Mouse (Mus musculus): ENCODE measurements around the gene Tmem91. TPM values are rescaled to one million over a fixed set of nuclear protein-coding genes. Genes with fewer than 3 reads are reported as not detected.
A peak's percentile ranks its signal among the peaks of the same experiment; 100 is the strongest.
"Not testable (repeated sequence)": the region's sequence is repeated elsewhere in the genome, so short reads cannot be mapped to it uniquely, and the experiment has no call there.

Tmem91 gene
- 1.6 and 2.2 TPM in 2 replicates for polyA plus RNA-seq (2014; fragmentation: Nextera tagmentation; extraction: Ambion mirVana)

- peak within 1 kb of the TSS; percentile 20 to 27; a peak in 3 of 4 replicates for H3K4me3 ChIP-seq (ENCODE audit: control insufficient read depth in 1 of 2, insufficient read depth in 1 of 2, low read depth in 1 of 2, low read length in 2 of 2)
- ATAC-seq (ENCODE audit: insufficient number of reproducible peaks, insufficient read depth, low FRiP score, low read depth), result no peak
- H3K4me2 ChIP-seq (ENCODE audit: low read length), result peak within 1 kb of the TSS; percentile 59
- peaks cover 29% of the 10 kb centered on the region for H3K27me3 ChIP-seq (ENCODE audit: control insufficient read depth, insufficient read depth, low read length)
- H3K9ac ChIP-seq (ENCODE audit: low read length), result 0 out of 2 replicates have a peak within 1 kb of the TSS, but pooled peaks have one; percentile 6
- WGBS, result 2% methylated on average over 29 of the region's 29 CpGs
- H3K36me3 ChIP-seq (ENCODE audit: control insufficient read depth, insufficient read depth, low read length), result no peaks in the 10 kb centered on the region
- no peaks in the 10 kb centered on the region for H3K9me3 ChIP-seq (ENCODE audit: control insufficient read depth, low read length)
- H3K27ac ChIP-seq (replicated peaks in 1 of 2; ENCODE audit: control insufficient read depth in 1 of 2, insufficient read depth in 1 of 2, low read depth in 2 of 2, low read length in 2 of 2), result no peak within 1 kb of the TSS
- peaks cover 8 to 16% of the 10 kb centered on the region in 2 experiments; a peak in 2 of 4 replicates for H3K4me1 ChIP-seq (ENCODE audit: control insufficient read depth in 2 of 2, insufficient read depth in 2 of 2, low read length in 2 of 2)
Measured at GRCm38 (mm10) chr7:25674719-25675300, at the start of gene Tmem91. Gene Tmem91 (minus strand): TSS chr7:25675166.

- peaks cover 70% of the 10 kb centered on the region for H3K36me3 ChIP-seq (ENCODE audit: control insufficient read depth, insufficient read depth, low read length)
Measured at GRCm38 (mm10) chr7:25721776-25722175, 46.8 kb upstream of the Tmem91 start.

GRCm38 (mm10) chr7:25720760-25721159 lies 45.8 kb upstream of the Tmem91 start:
- Histone ChIP-seq H3K27me3 (ENCODE audit: control insufficient read depth, insufficient read depth, low read length) (no peaks in the 10 kb centered on the region), H3K4me2 (ENCODE audit: low read length) (no peak overlapping the region), H3K4me3 (ENCODE audit: control insufficient read depth in 1 of 2, insufficient read depth in 1 of 2, low read depth in 1 of 2, low read length in 2 of 2) (no peak overlapping the region), H3K36me3 (ENCODE audit: control insufficient read depth, insufficient read depth, low read length) (peaks cover 70% of the 10 kb centered on the region), H3K27ac (replicated peaks in 1 of 2; ENCODE audit: control insufficient read depth in 1 of 2, insufficient read depth in 1 of 2, low read depth in 2 of 2, low read length in 2 of 2) (no peak overlapping the region), H3K4me1 (ENCODE audit: control insufficient read depth in 2 of 2, insufficient read depth in 2 of 2, low read length in 2 of 2) (peaks cover 5 to 15% of the 10 kb centered on the region in 2 experiments; a peak in 3 of 4 replicates), H3K9ac (ENCODE audit: low read length) (no peak overlapping the region), H3K9me3 (ENCODE audit: control insufficient read depth, low read length) (no peaks in the 10 kb centered on the region)
- WGBS, result 87% methylated on average over 5 of the region's 5 CpGs
- ATAC-seq (ENCODE audit: insufficient number of reproducible peaks, insufficient read depth, low FRiP score, low read depth), result no peak

More at GRCm38 (mm10) chr7:25721776-25722175, 46.8 kb upstream of the Tmem91 start:
- not testable (repeated sequence) for H3K4me2 ChIP-seq (ENCODE audit: low read length); H3K9ac ChIP-seq (ENCODE audit: low read length); ATAC-seq (ENCODE audit: insufficient number of reproducible peaks, insufficient read depth, low FRiP score, low read depth); H3K27ac ChIP-seq (replicated peaks in 1 of 2; ENCODE audit: control insufficient read depth in 1 of 2, insufficient read depth in 1 of 2, low read depth in 2 of 2, low read length in 2 of 2); H3K4me3 ChIP-seq (ENCODE audit: control insufficient read depth in 1 of 2, insufficient read depth in 1 of 2, low read depth in 1 of 2, low read length in 2 of 2); H3K9me3 ChIP-seq (ENCODE audit: control insufficient read depth, low read length); H3K27me3 ChIP-seq (ENCODE audit: control insufficient read depth, insufficient read depth, low read length)
- peaks cover 5 to 15% of the 10 kb centered on the region in 2 experiments; a peak in 3 of 4 replicates for H3K4me1 ChIP-seq (ENCODE audit: control insufficient read depth in 2 of 2, insufficient read depth in 2 of 2, low read length in 2 of 2)

GRCm38 (mm10) chr7:25719761-25720610 lies 45.0 kb upstream of the Tmem91 start:
- 59% methylated on average over 10 of the region's 10 CpGs for WGBS
- no peaks in the 10 kb centered on the region for H3K9me3 ChIP-seq (ENCODE audit: control insufficient read depth, low read length)
- no peak; the same call in 1 of the 2 replicates for ATAC-seq (ENCODE audit: insufficient number of reproducible peaks, insufficient read depth, low FRiP score, low read depth)
- H3K9ac ChIP-seq (ENCODE audit: low read length), result no peak overlapping the region
- no peak overlapping the region; the same call in 1 of the 2 replicates for H3K4me2 ChIP-seq (ENCODE audit: low read length)
- peaks cover 70% of the 10 kb centered on the region for H3K36me3 ChIP-seq (ENCODE audit: control insufficient read depth, insufficient read depth, low read length)
- peaks cover 5 to 15% of the 10 kb centered on the region in 2 experiments; a peak in 3 of 4 replicates for H3K4me1 ChIP-seq (ENCODE audit: control insufficient read depth in 2 of 2, insufficient read depth in 2 of 2, low read length in 2 of 2)
- peak overlapping the region; percentile 49 to 89; a peak in 2 of 4 replicates for H3K27ac ChIP-seq (replicated peaks in 1 of 2; ENCODE audit: control insufficient read depth in 1 of 2, insufficient read depth in 1 of 2, low read depth in 2 of 2, low read length in 2 of 2)
- H3K27me3 ChIP-seq (ENCODE audit: control insufficient read depth, insufficient read depth, low read length), result no peaks in the 10 kb centered on the region
- no peak overlapping the region for H3K4me3 ChIP-seq (ENCODE audit: control insufficient read depth in 1 of 2, insufficient read depth in 1 of 2, low read depth in 1 of 2, low read length in 2 of 2)

- peak; percentile 69 for ATAC-seq (ENCODE audit: insufficient number of reproducible peaks, insufficient read depth, low FRiP score, low read depth)
- WGBS, result 3% methylated on average over 32 of the region's 32 CpGs
- H3K36me3 ChIP-seq (ENCODE audit: control insufficient read depth, insufficient read depth, low read length), result peaks cover 70% of the 10 kb centered on the region
Measured at GRCm38 (mm10) chr7:25718788-25719417, 43.9 kb upstream of the Tmem91 start, which contains the start of gene Ccdc97. Gene Ccdc97 (minus strand): TSS chr7:25719088.

GRCm38 (mm10) chr7:25717478-25717877 lies 42.5 kb upstream of the Tmem91 start:
- Histone ChIP-seq H3K27ac (replicated peaks in 1 of 2; ENCODE audit: control insufficient read depth in 1 of 2, insufficient read depth in 1 of 2, low read depth in 2 of 2, low read length in 2 of 2) (no peak overlapping the region), H3K4me3 (ENCODE audit: control insufficient read depth in 1 of 2, insufficient read depth in 1 of 2, low read depth in 1 of 2, low read length in 2 of 2) (0 out of 4 replicates have a peak overlapping the region, but pooled peaks of 1 of the 2 experiments have one; percentile 75), H3K4me2 (ENCODE audit: low read length) (peak overlapping the region; percentile 93), H3K9ac (ENCODE audit: low read length) (peak overlapping the region; percentile 86; the same call in 1 of the 2 replicates), H3K36me3 (ENCODE audit: control insufficient read depth, insufficient read depth, low read length) (peaks cover 70% of the 10 kb centered on the region), H3K4me1 (ENCODE audit: control insufficient read depth in 2 of 2, insufficient read depth in 2 of 2, low read length in 2 of 2) (peaks cover 5 to 18% of the 10 kb centered on the region in 2 experiments), H3K27me3 (ENCODE audit: control insufficient read depth, insufficient read depth, low read length) (no peaks in the 10 kb centered on the region), H3K9me3 (ENCODE audit: control insufficient read depth, low read length) (no peaks in the 10 kb centered on the region)
- no peak for ATAC-seq (ENCODE audit: insufficient number of reproducible peaks, insufficient read depth, low FRiP score, low read depth)
- 89% methylated on average over 3 of the region's 3 CpGs for WGBS

More at GRCm38 (mm10) chr7:25718788-25719417, 43.9 kb upstream of the Tmem91 start, which contains the start of gene Ccdc97:
- Histone ChIP-seq H3K9ac (ENCODE audit: low read length) (peak within 1 kb of the TSS; percentile 86), H3K27me3 (ENCODE audit: control insufficient read depth, insufficient read depth, low read length) (no peaks in the 10 kb centered on the region), H3K4me2 (ENCODE audit: low read length) (peak within 1 kb of the TSS; percentile 93), H3K27ac (replicated peaks in 1 of 2; ENCODE audit: control insufficient read depth in 1 of 2, insufficient read depth in 1 of 2, low read depth in 2 of 2, low read length in 2 of 2) (peak within 1 kb of the TSS; percentile 89), H3K9me3 (ENCODE audit: control insufficient read depth, low read length) (no peaks in the 10 kb centered on the region), H3K4me3 (ENCODE audit: control insufficient read depth in 1 of 2, insufficient read depth in 1 of 2, low read depth in 1 of 2, low read length in 2 of 2) (peak within 1 kb of the TSS; percentile 75 to 93), H3K4me1 (ENCODE audit: control insufficient read depth in 2 of 2, insufficient read depth in 2 of 2, low read length in 2 of 2) (peaks cover 5 to 15% of the 10 kb centered on the region in 2 experiments; a peak in 3 of 4 replicates)

- no peak for ATAC-seq (ENCODE audit: insufficient number of reproducible peaks, insufficient read depth, low FRiP score, low read depth)
- H3K4me2 ChIP-seq (ENCODE audit: low read length), result no peak overlapping the region
- WGBS, result 92% methylated on average over 22 of the region's 22 CpGs
- peaks cover 57% of the 10 kb centered on the region for H3K36me3 ChIP-seq (ENCODE audit: control insufficient read depth, insufficient read depth, low read length)
- no peaks in the 10 kb centered on the region for H3K9me3 ChIP-seq (ENCODE audit: control insufficient read depth, low read length)
- peaks cover 21 to 35% of the 10 kb centered on the region in 2 experiments for H3K4me1 ChIP-seq (ENCODE audit: control insufficient read depth in 2 of 2, insufficient read depth in 2 of 2, low read length in 2 of 2)
- H3K4me3 ChIP-seq (ENCODE audit: control insufficient read depth in 1 of 2, insufficient read depth in 1 of 2, low read depth in 1 of 2, low read length in 2 of 2), result no peak overlapping the region
- no peak overlapping the region for H3K9ac ChIP-seq (ENCODE audit: low read length)
- no peak overlapping the region for H3K27ac ChIP-seq (replicated peaks in 1 of 2; ENCODE audit: control insufficient read depth in 1 of 2, insufficient read depth in 1 of 2, low read depth in 2 of 2, low read length in 2 of 2)
- no peaks in the 10 kb centered on the region for H3K27me3 ChIP-seq (ENCODE audit: control insufficient read depth, insufficient read depth, low read length)
Measured at GRCm38 (mm10) chr7:25715731-25716271, 40.8 kb upstream of the Tmem91 start.
